Mouse (Mus musculus): ENCODE results near the gene Pnpla5.

GRCm38 (mm10) chr15:84126447-84126846 lies 3.5 kb upstream of the Pnpla5 start:
- no peak for TF ChIP-seq POLR2A (IDR thresholded peaks at IDR 0.05; ENCODE audit: borderline replicate concordance, low read depth, low read length)
- no peak for TF ChIP-seq CTCF (IDR thresholded peaks at IDR 0.05; ENCODE audit: low read depth, low read length)

All from bone marrow macrophage, adult 2 months (primary cell).